Mouse (Mus musculus): ENCODE results near the gene Myom3.

GRCm38 (mm10) chr4:135710392-135710791 lies 49.1 kb upstream of the Myom3 start:
- TF ChIP-seq NELFE (IDR thresholded peaks at IDR 0.05; ENCODE audit: low read depth, low read length): no peak
- no peak for TF ChIP-seq USF1 (IDR thresholded peaks at IDR 0.05; ENCODE audit: low read depth, low read length)
- no peak for TF ChIP-seq CTCF (IDR thresholded peaks at IDR 0.05 in 2 of 3, conservative IDR thresholded peaks at IDR 0.05 in 1 of 3; ENCODE audit: control insufficient read depth in 1 of 3, insufficient read depth in 1 of 3, low read depth in 2 of 3, low read length in 3 of 3, poor library complexity in 1 of 3, severe bottlenecking in 1 of 3)
- TF ChIP-seq POLR2A (IDR thresholded peaks at IDR 0.05; ENCODE audit: control insufficient read depth in 1 of 2, insufficient read depth in 1 of 2, low read depth in 1 of 2, low read length in 2 of 2, poor library complexity in 1 of 2): no peak
- TF ChIP-seq NRF1 (IDR thresholded peaks at IDR 0.05; ENCODE audit: insufficient read depth, low read depth, low read length, poor library complexity, severe bottlenecking): no peak
- no peak for TF ChIP-seq JUND (IDR thresholded peaks at IDR 0.05; ENCODE audit: low read depth, low read length)
- TF ChIP-seq ELF1 (IDR thresholded peaks at IDR 0.05; ENCODE audit: low read depth, low read length): no peak
- peak; percentile 81 for TF ChIP-seq TCF12 (IDR thresholded peaks at IDR 0.05; ENCODE audit: low read depth, low read length)
- no peak for TF ChIP-seq MEF2A (IDR thresholded peaks at IDR 0.05; ENCODE audit: extremely low read depth, insufficient replicate concordance, low read depth, low read length, poor library complexity, severe bottlenecking)
- no peak for TF ChIP-seq MYC (IDR thresholded peaks at IDR 0.05; ENCODE audit: low read depth, low read length)
- no peak for TF ChIP-seq MAX (IDR thresholded peaks at IDR 0.05; ENCODE audit: low read length)
- no peak for TF ChIP-seq ZNF384 (IDR thresholded peaks at IDR 0.05; ENCODE audit: low read depth, low read length)
- no peak for TF ChIP-seq KAT2A (conservative IDR thresholded peaks at IDR 0.05; ENCODE audit: low read depth, low read length)
